7 mouse cellular contexts compared by ENCODE assay signal in the genomic region with DNA sequence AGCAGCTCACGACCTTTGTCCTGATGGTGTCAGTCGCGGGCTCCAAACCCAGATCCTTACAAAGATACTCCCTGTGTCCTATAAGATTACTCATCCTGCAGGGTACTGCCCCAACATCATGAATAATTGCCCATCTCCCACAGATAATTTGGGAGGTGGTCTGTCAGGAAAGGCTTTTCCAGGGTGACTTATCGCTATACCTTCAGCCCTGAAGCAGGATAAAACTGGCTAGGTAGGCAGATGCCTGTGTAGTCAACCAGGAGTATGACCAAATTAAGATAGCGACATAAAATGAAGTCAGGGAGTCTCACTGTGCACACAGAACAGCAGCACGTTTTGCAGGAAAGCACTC. TPM values are rescaled to one million over a fixed set of nuclear protein-coding genes. Genes with fewer than 3 reads are reported as not detected.
DNase-seq lines count a peak whose midpoint lies in the region; ATAC-seq and TF ChIP-seq lines count a peak whose summit lies in the region.

No protein-coding gene starts in this region.

- TF ChIP-seq CTCF in lung, postnatal 0 days (IDR thresholded peaks at IDR 0.05), result peak; percentile 21; the same call in 1 of the 2 replicates

- 0 out of 2 replicates have a peak, but pooled peaks cover 5% of the 10 kb centered on the region for H3K36me3 ChIP-seq in lung, postnatal 0 days (ENCODE audit: insufficient read depth, low read length)
- peaks cover 24% of the 10 kb centered on the region for H3K36me3 ChIP-seq in forebrain, embryonic 12.5 days (replicated peaks)
- peaks cover 27% of the 10 kb centered on the region for H3K36me3 ChIP-seq in limb, embryonic 13.5 days
- H3K36me3 ChIP-seq in stomach, embryonic 14.5 days (ENCODE audit: control insufficient read depth, insufficient read depth, low read length), result peaks cover 21% of the 10 kb centered on the region

- peaks cover 12% of the 10 kb centered on the region; the same call in 1 of the 2 replicates for H3K4me1 ChIP-seq in lung, postnatal 0 days (ENCODE audit: insufficient read depth, low read depth, low read length)
- H3K4me1 ChIP-seq in forebrain, embryonic 12.5 days, result peaks cover 29% of the 10 kb centered on the region
- peaks cover 20% of the 10 kb centered on the region for H3K4me1 ChIP-seq in limb, embryonic 13.5 days
- H3K4me1 ChIP-seq in stomach, embryonic 14.5 days (ENCODE audit: control insufficient read depth, insufficient read depth, low read length), result peaks cover 13% of the 10 kb centered on the region

- no peak for DNase-seq in lung, postnatal 0 days (ENCODE audit: low spot score)
- DNase-seq in lung, postnatal 36 days, result no peak
- no peak for DNase-seq in B cell, adult 2 months
- no peak for DNase-seq in MN1 (ENCODE audit: low spot score)

- no peak overlapping the region for H3K9ac ChIP-seq in lung, postnatal 0 days (replicated peaks; ENCODE audit: low read depth)
- peak overlapping the region; percentile 99 for H3K9ac ChIP-seq in forebrain, embryonic 12.5 days
- peak overlapping the region; percentile 97 for H3K9ac ChIP-seq in limb, embryonic 13.5 days
- peak overlapping the region; percentile 97 for H3K9ac ChIP-seq in stomach, embryonic 14.5 days (replicated peaks; ENCODE audit: low read depth, low read length)

- H3K4me2 ChIP-seq in lung, postnatal 0 days (replicated peaks; ENCODE audit: low read depth, low read length), result peak overlapping the region; percentile 97
- H3K4me2 ChIP-seq in forebrain, embryonic 12.5 days, result peak overlapping the region; percentile 84
- H3K4me2 ChIP-seq in limb, embryonic 13.5 days (replicated peaks), result peak overlapping the region; percentile 95
- peak overlapping the region; percentile 94 for H3K4me2 ChIP-seq in stomach, embryonic 14.5 days (replicated peaks; ENCODE audit: low read depth, low read length)

- no peak overlapping the region for H3K4me3 ChIP-seq in lung, postnatal 0 days (ENCODE audit: low read depth, low read length)
- H3K4me3 ChIP-seq in forebrain, embryonic 12.5 days (replicated peaks), result peak overlapping the region; percentile 98
- H3K4me3 ChIP-seq in limb, embryonic 13.5 days, result peak overlapping the region; percentile 92
- H3K4me3 ChIP-seq in stomach, embryonic 14.5 days (ENCODE audit: low read depth, low read length), result peak overlapping the region; percentile 97

- H3K27me3 ChIP-seq in lung, postnatal 0 days (replicated peaks; ENCODE audit: insufficient read depth, low read length), result no peaks in the 10 kb centered on the region
- H3K27me3 ChIP-seq in forebrain, embryonic 12.5 days, result peaks cover 7% of the 10 kb centered on the region; the same call in 1 of the 2 replicates
- peaks cover 7% of the 10 kb centered on the region for H3K27me3 ChIP-seq in limb, embryonic 13.5 days
- no peaks in the 10 kb centered on the region for H3K27me3 ChIP-seq in stomach, embryonic 14.5 days (ENCODE audit: control insufficient read depth, insufficient read depth, low read length)

- H3K9me3 ChIP-seq in lung, postnatal 0 days (ENCODE audit: low read length), result no peaks in the 10 kb centered on the region
- H3K9me3 ChIP-seq in forebrain, embryonic 12.5 days, result no peaks in the 10 kb centered on the region
- no peaks in the 10 kb centered on the region for H3K9me3 ChIP-seq in limb, embryonic 13.5 days
- no peaks in the 10 kb centered on the region for H3K9me3 ChIP-seq in stomach, embryonic 14.5 days (ENCODE audit: control insufficient read depth, low read depth, low read length)

- H3K27ac ChIP-seq in lung, postnatal 0 days (ENCODE audit: low read length), result peak overlapping the region; percentile 97; the same call in 1 of the 2 replicates
- peak overlapping the region; percentile 97 for H3K27ac ChIP-seq in forebrain, embryonic 12.5 days
- H3K27ac ChIP-seq in limb, embryonic 13.5 days, result peak overlapping the region; percentile 90; the same call in 1 of the 2 replicates
- peak overlapping the region; percentile 94; the same call in 1 of the 2 replicates for H3K27ac ChIP-seq in stomach, embryonic 14.5 days (ENCODE audit: low read length)

- no peak for TF ChIP-seq EP300 in lung, postnatal 0 days (IDR thresholded peaks at IDR 0.05)

- no peak for ATAC-seq in lung, postnatal 0 days
- ATAC-seq in forebrain, embryonic 12.5 days (ENCODE audit: low FRiP score), result no peak
- ATAC-seq in limb, embryonic 13.5 days (ENCODE audit: low FRiP score, low read depth), result no peak
- 0 out of 2 replicates have a peak, but pooled peaks have one; percentile 15 for ATAC-seq in stomach, embryonic 14.5 days (ENCODE audit: insufficient number of reproducible peaks, insufficient read depth, low FRiP score, low read depth)

- 17% methylated on average over 6 of the region's 6 CpGs for whole genome bisulfite sequencing in lung, postnatal 0 days
- 14% methylated on average over 6 of the region's 6 CpGs for WGBS in forebrain, embryonic 12.5 days
- 20% methylated on average over 6 of the region's 6 CpGs for WGBS in limb, embryonic 13.5 days
- 13% methylated on average over 6 of the region's 6 CpGs for WGBS in stomach, embryonic 14.5 days

RNA-seq across cellular contexts. Expression of a gene that starts 0.3 kb away (rescaled TPM):
- polyA plus RNA-seq in lung, postnatal 0 days (2015; fragmentation: Nextera tagmentation; extraction: Ambion mirVana), result 168 and 169 TPM in 2 replicates
- polyA plus RNA-seq in forebrain, embryonic 12.5 days (2016; fragmentation: Nextera tagmentation; extraction: Ambion mirVana), result 403 and 431 TPM in 2 replicates
- 245 and 261 TPM in 2 replicates for polyA plus RNA-seq in limb, embryonic 13.5 days (2015; fragmentation: Nextera tagmentation; extraction: Ambion mirVana)
- polyA plus RNA-seq in stomach, embryonic 14.5 days (2014; fragmentation: Nextera tagmentation; extraction: Ambion mirVana), result 211 and 222 TPM in 2 replicates

RNA-seq across cellular contexts. Expression of a gene that starts 9.7 kb away (rescaled TPM):
- polyA plus RNA-seq in lung, postnatal 0 days (2015; fragmentation: Nextera tagmentation; extraction: Ambion mirVana), result 2.6 TPM in 2 replicates
- 185 and 187 TPM in 2 replicates for polyA plus RNA-seq in forebrain, embryonic 12.5 days (2016; fragmentation: Nextera tagmentation; extraction: Ambion mirVana)
- 35.8 and 40.7 TPM in 2 replicates for polyA plus RNA-seq in limb, embryonic 13.5 days (2015; fragmentation: Nextera tagmentation; extraction: Ambion mirVana)
- polyA plus RNA-seq in stomach, embryonic 14.5 days (2014; fragmentation: Nextera tagmentation; extraction: Ambion mirVana), result 31.2 and 32.5 TPM in 2 replicates

RNA-seq across cellular contexts. Expression of a gene that starts 15.4 kb away (rescaled TPM):
- 21.6 and 28.6 TPM in 2 replicates for polyA plus RNA-seq in lung, postnatal 0 days (2015; fragmentation: Nextera tagmentation; extraction: Ambion mirVana)
- 91.9 and 92.9 TPM in 2 replicates for polyA plus RNA-seq in forebrain, embryonic 12.5 days (2016; fragmentation: Nextera tagmentation; extraction: Ambion mirVana)
- polyA plus RNA-seq in limb, embryonic 13.5 days (2015; fragmentation: Nextera tagmentation; extraction: Ambion mirVana), result 29.6 and 29.9 TPM in 2 replicates
- 32.4 and 33.9 TPM in 2 replicates for polyA plus RNA-seq in stomach, embryonic 14.5 days (2014; fragmentation: Nextera tagmentation; extraction: Ambion mirVana)

RNA-seq across cellular contexts. Expression of a gene that starts 15.4 kb away (rescaled TPM):
- 0.62 and 0.83 TPM in 2 replicates for polyA plus RNA-seq in lung, postnatal 0 days (2015; fragmentation: Nextera tagmentation; extraction: Ambion mirVana)
- polyA plus RNA-seq in forebrain, embryonic 12.5 days (2016; fragmentation: Nextera tagmentation; extraction: Ambion mirVana), result 0.89 and 1.0 TPM in 2 replicates
- polyA plus RNA-seq in limb, embryonic 13.5 days (2015; fragmentation: Nextera tagmentation; extraction: Ambion mirVana), result 0.87 and 1.7 TPM in 2 replicates
- polyA plus RNA-seq in stomach, embryonic 14.5 days (2014; fragmentation: Nextera tagmentation; extraction: Ambion mirVana), result 0.20 and 0.62 TPM in 2 replicates

RNA-seq across cellular contexts. Expression of a gene that starts 21.4 kb away (rescaled TPM):
- polyA plus RNA-seq in lung, postnatal 0 days (2015; fragmentation: Nextera tagmentation; extraction: Ambion mirVana), result 0.05 and 0.12 TPM in 2 replicates
- 0.08 TPM in 1 of 2 replicates, not detected in the other for polyA plus RNA-seq in forebrain, embryonic 12.5 days (2016; fragmentation: Nextera tagmentation; extraction: Ambion mirVana)
- polyA plus RNA-seq in limb, embryonic 13.5 days (2015; fragmentation: Nextera tagmentation; extraction: Ambion mirVana), result 0.11 TPM in 1 of 2 replicates, not detected in the other
- polyA plus RNA-seq in stomach, embryonic 14.5 days (2014; fragmentation: Nextera tagmentation; extraction: Ambion mirVana), result 0.07 TPM in 1 of 2 replicates, not detected in the other
